Mouse (Mus musculus): ENCODE results near the gene Meis2.

GRCm38 (mm10) chr2:115897559-115897958 lies 168.1 kb downstream of the Meis2 start:
- TF ChIP-seq POLR2A (IDR thresholded peaks at IDR 0.05; ENCODE audit: borderline replicate concordance, low read depth, low read length) (no peak), CTCF (IDR thresholded peaks at IDR 0.05; ENCODE audit: low read depth, low read length) (no peak)
